Mouse (Mus musculus) midbrain, embryonic 14.5 days (tissue): ENCODE measurements at regions not wholly inside any gene's neighbourhood (a gene's known extent, or its start where the extent isn't known, plus 50 kb on each side); places are given as distances from the start of the nearest gene placed in this dataset.
A peak's percentile ranks its signal among the peaks of the same experiment; 100 is the strongest.

Source experiments
- ATAC-seq: fragments of 200-750 bp; cut with Nextera tagmentation; 2 replicates; pipeline ENCODE4 v1.8.0; 2017; ENCODE audit warnings: moderate number of reproducible peaks, moderate library complexity; ENCODE audit not compliant: low FRiP score, low TSS enrichment
- DNase-seq: peaks from one replicate; pipeline ENCODE4 v3.0.0-alpha.2; 2015
- H3K27ac ChIP-seq: fragments of 300-500 bp; sonication (generic); replicated peaks from 2 replicates; pipeline ENCODE4 v1.5.1; 2014; ENCODE audit warnings: mild to moderate bottlenecking, low read depth, low read length, moderate library complexity
- H3K27me3 ChIP-seq: fragments of 300-500 bp; sonication (generic); 2 replicates; pipeline ENCODE4 v1.6.1; 2014; ENCODE audit warnings: low read length, control low read depth, mixed read lengths; ENCODE audit not compliant: control insufficient read depth, insufficient read depth
- H3K36me3 ChIP-seq: fragments of 300-500 bp; sonication (generic); 2 replicates; pipeline ENCODE4 v1.6.1; 2014; ENCODE audit warnings: low read length, control low read depth; ENCODE audit not compliant: control insufficient read depth, insufficient read depth
- H3K4me1 ChIP-seq: fragments of 300-500 bp; sonication (generic); 2 replicates; pipeline ENCODE4 v1.6.1; 2014; ENCODE audit warnings: mild to moderate bottlenecking, antibody characterized with exemption, low read length, control low read depth; ENCODE audit not compliant: control insufficient read depth, insufficient read depth
- H3K4me2 ChIP-seq: fragments of 300-500 bp; sonication (generic); 2 replicates; pipeline ENCODE4 v1.6.1; 2014; ENCODE audit warnings: mild to moderate bottlenecking, low read length, moderate library complexity
- H3K4me3 ChIP-seq: fragments of 300-500 bp; sonication (generic); replicated peaks from 2 replicates; pipeline ENCODE4 v1.5.1; 2014; ENCODE audit warnings: low read depth, low read length
- H3K9ac ChIP-seq: fragments of 300-500 bp; sonication (generic); replicated peaks from 2 replicates; pipeline ENCODE4 v1.6.1; 2014; ENCODE audit warnings: mild to moderate bottlenecking, low read length, moderate library complexity
- H3K9me3 ChIP-seq: fragments of 300-500 bp; sonication (generic); 2 replicates; pipeline ENCODE4 v1.6.1; 2016; ENCODE audit warnings: low read length, control low read depth, mixed read lengths; ENCODE audit not compliant: control insufficient read depth
- WGBS: fragments of 180-500 bp; shearing (Covaris S2); extraction: QIAGEN DNeasy Blood & Tissue Kit; methylation state at CpG from one replicate; pipeline ENCODE4 v1.1.7; 2014; 5-methylcytosine and 5-hydroxymethylcytosine counted together

GRCm38 (mm10) chr3:23248291-23248690, 1171.8 kb downstream of the Tbl1xr1 start:
- H3K9me3 ChIP-seq = no peaks in the 10 kb centered on the region
- ATAC-seq (no peak), DNase-seq (no peak)
- H3K4me1 ChIP-seq = no peaks in the 10 kb centered on the region
- no peak overlapping the region for H3K27ac ChIP-seq
- no peaks in the 10 kb centered on the region for H3K27me3 ChIP-seq
- no peak overlapping the region for H3K9ac ChIP-seq
- 80% methylated on average over 2 of the region's 2 CpGs for WGBS
- no peak overlapping the region for H3K4me2 ChIP-seq
- H3K36me3 ChIP-seq = no peaks in the 10 kb centered on the region
- H3K4me3 ChIP-seq = no peak overlapping the region

GRCm38 (mm10) chr3:23252180-23252579, 1175.7 kb downstream of the Tbl1xr1 start:
- DNase-seq (no peak), ATAC-seq (no peak)
- Histone ChIP-seq H3K27ac (no peak overlapping the region), H3K9ac (no peak overlapping the region), H3K4me2 (no peak overlapping the region), H3K36me3 (no peaks in the 10 kb centered on the region), H3K4me3 (no peak overlapping the region), H3K4me1 (no peaks in the 10 kb centered on the region), H3K27me3 (no peaks in the 10 kb centered on the region), H3K9me3 (no peaks in the 10 kb centered on the region)

- no peaks in the 10 kb centered on the region for H3K4me1 ChIP-seq
- H3K4me3 ChIP-seq = no peak overlapping the region
- no peak overlapping the region for H3K27ac ChIP-seq
- no peak overlapping the region for H3K4me2 ChIP-seq
- DNase-seq (no peak), ATAC-seq (no peak)
- no peaks in the 10 kb centered on the region for H3K9me3 ChIP-seq
- no peaks in the 10 kb centered on the region for H3K36me3 ChIP-seq
- H3K9ac ChIP-seq = no peak overlapping the region
- 92% methylated on average over 7 of the region's 7 CpGs for WGBS
- H3K27me3 ChIP-seq = no peaks in the 10 kb centered on the region
Observed at GRCm38 (mm10) chr3:23298818-23299217, 1222.4 kb downstream of the Tbl1xr1 start.

GRCm38 (mm10) chr3:23334216-23334615, 1257.8 kb downstream of the Tbl1xr1 start:
- H3K4me3 ChIP-seq = no peak overlapping the region

GRCm38 (mm10) chr3:23334958-23335357, 1258.5 kb downstream of the Tbl1xr1 start:
- Histone ChIP-seq H3K4me3 (no peak overlapping the region), H3K36me3 (no peaks in the 10 kb centered on the region), H3K9ac (no peak overlapping the region), H3K27ac (no peak overlapping the region), H3K9me3 (no peaks in the 10 kb centered on the region), H3K27me3 (no peaks in the 10 kb centered on the region), H3K4me1 (no peaks in the 10 kb centered on the region), H3K4me2 (no peak overlapping the region)
- ATAC-seq (no peak), DNase-seq (no peak)

More at GRCm38 (mm10) chr3:23334216-23334615, 1257.8 kb downstream of the Tbl1xr1 start:
- Histone ChIP-seq H3K4me2 (no peak overlapping the region), H3K4me1 (no peaks in the 10 kb centered on the region), H3K27me3 (no peaks in the 10 kb centered on the region), H3K9ac (no peak overlapping the region), H3K36me3 (no peaks in the 10 kb centered on the region), H3K9me3 (no peaks in the 10 kb centered on the region), H3K27ac (no peak overlapping the region)
- ATAC-seq (no peak), DNase-seq (no peak)
- 73% methylated on average over 2 of the region's 2 CpGs for WGBS

- no peaks in the 10 kb centered on the region for H3K9me3 ChIP-seq
- H3K9ac ChIP-seq = no peak overlapping the region
- peak; percentile 1 for DNase-seq
- WGBS = 77% methylated on average over 5 of the region's 5 CpGs
- no peak overlapping the region for H3K27ac ChIP-seq
- H3K27me3 ChIP-seq = no peaks in the 10 kb centered on the region
- H3K36me3 ChIP-seq = no peaks in the 10 kb centered on the region
- H3K4me3 ChIP-seq = no peak overlapping the region
- H3K4me1 ChIP-seq = no peaks in the 10 kb centered on the region
- no peak overlapping the region for H3K4me2 ChIP-seq
- no peak for ATAC-seq
Observed at GRCm38 (mm10) chr3:23374341-23374740, 1297.9 kb downstream of the Tbl1xr1 start.

GRCm38 (mm10) chr3:23404877-23405276, 1328.4 kb downstream of the Tbl1xr1 start:
- no peak overlapping the region for H3K9ac ChIP-seq
- H3K4me3 ChIP-seq = no peak overlapping the region
- H3K9me3 ChIP-seq = no peaks in the 10 kb centered on the region
- H3K36me3 ChIP-seq = no peaks in the 10 kb centered on the region
- no peaks in the 10 kb centered on the region for H3K27me3 ChIP-seq
- no peak overlapping the region for H3K27ac ChIP-seq
- no peak for ATAC-seq
- 55% methylated on average over 1 of the region's 1 CpGs for WGBS
- no peak for DNase-seq
- H3K4me1 ChIP-seq = no peaks in the 10 kb centered on the region
- no peak overlapping the region for H3K4me2 ChIP-seq

- no peak overlapping the region for H3K9ac ChIP-seq
- no peak overlapping the region for H3K4me2 ChIP-seq
- H3K9me3 ChIP-seq = no peaks in the 10 kb centered on the region
- H3K4me3 ChIP-seq = no peak overlapping the region
- H3K27me3 ChIP-seq = no peaks in the 10 kb centered on the region
- H3K36me3 ChIP-seq = no peaks in the 10 kb centered on the region
- H3K27ac ChIP-seq = no peak overlapping the region
- DNase-seq (no peak), ATAC-seq (no peak)
- no peaks in the 10 kb centered on the region for H3K4me1 ChIP-seq
Observed at GRCm38 (mm10) chr3:23409431-23409830, 1333.0 kb downstream of the Tbl1xr1 start.

GRCm38 (mm10) chr3:23426956-23427355, 1350.5 kb downstream of the Tbl1xr1 start:
- Histone ChIP-seq H3K27ac (no peak overlapping the region), H3K4me3 (no peak overlapping the region), H3K4me2 (no peak overlapping the region), H3K27me3 (no peaks in the 10 kb centered on the region), H3K9ac (no peak overlapping the region), H3K9me3 (no peaks in the 10 kb centered on the region), H3K4me1 (no peaks in the 10 kb centered on the region), H3K36me3 (no peaks in the 10 kb centered on the region)
- ATAC-seq (no peak), DNase-seq (no peak)
- 81% methylated on average over 3 of the region's 3 CpGs for WGBS
